Mouse (Mus musculus) kidney, postnatal 10 days (tissue): ENCODE results near the gene Ypel2.
A peak's percentile ranks its signal among the peaks of the same experiment; 100 is the strongest.

ENCODE experiments used
- DNase-seq: peaks from one replicate; pipeline ENCODE4 v3.0.0; 2021; ENCODE audit warnings: mixed read lengths

Gene Ypel2

DNA sequence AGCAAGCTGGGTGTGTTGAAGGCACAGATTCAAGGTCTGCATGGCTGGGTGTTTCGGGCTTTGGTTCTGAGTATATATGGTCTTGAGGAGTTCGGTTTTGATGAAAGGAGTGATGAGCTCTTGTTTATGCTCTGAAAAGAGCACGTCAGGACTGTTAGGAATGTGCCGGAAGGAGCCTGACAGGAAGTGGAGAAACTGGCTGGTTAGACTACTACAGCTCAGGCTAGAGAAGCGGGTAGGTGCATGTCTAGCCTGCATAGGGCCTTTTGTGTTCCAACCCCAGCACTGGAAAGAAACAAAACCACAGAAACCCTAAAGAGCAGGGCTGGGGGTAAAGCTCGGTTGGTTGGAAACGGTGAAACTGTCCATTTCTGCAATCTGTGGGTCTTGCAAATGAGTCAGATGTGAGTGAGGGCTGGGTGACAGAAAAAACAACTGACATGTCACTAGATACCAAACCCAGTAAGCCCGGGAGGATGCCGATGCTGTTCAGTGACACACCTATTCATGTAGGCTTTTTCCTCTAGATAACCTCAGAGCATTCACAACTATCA, 68.3 kb downstream of the Ypel2 start:
- no peak for DNase-seq

DNA sequence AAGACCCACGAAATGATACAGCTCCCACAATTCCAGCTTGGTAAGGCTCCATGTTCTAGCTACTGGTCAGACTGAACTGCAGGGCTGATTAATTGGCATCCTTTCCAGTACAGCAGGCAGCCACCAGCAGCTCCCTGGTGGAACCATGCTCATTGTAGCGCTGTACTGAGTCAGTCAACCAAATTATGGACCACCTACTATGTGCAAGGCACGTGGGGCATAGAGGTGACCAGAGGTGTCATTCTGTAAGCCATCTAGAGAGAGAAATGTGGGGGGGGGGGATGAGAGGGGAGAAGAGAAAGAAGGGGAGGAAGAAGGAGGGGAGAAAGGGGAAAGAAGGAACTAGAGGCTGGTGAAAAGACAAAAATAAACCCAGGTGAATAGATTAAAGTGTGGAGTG, 68.9 kb downstream of the Ypel2 start:
- no peak for DNase-seq

DNA sequence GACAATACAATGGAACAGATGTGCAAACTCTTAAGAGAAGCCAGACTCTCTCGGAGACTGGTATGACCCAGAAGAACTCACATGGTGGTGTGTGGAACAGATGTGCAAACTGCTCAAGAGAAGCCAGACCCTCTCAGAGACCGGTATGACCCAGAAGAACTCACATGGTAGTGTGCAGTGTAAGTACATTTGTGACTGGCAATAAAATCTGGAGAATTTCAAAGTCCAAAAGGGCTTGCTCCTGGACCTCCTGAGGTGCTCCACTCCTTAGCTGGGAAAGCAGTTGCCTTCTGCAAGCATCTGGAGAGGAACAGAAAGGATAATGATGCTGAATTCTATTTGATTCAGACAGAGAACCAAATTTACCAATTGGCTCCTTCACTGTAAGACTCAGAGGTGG, 69.9 kb downstream of the Ypel2 start:
- DNase-seq = no peak

DNA sequence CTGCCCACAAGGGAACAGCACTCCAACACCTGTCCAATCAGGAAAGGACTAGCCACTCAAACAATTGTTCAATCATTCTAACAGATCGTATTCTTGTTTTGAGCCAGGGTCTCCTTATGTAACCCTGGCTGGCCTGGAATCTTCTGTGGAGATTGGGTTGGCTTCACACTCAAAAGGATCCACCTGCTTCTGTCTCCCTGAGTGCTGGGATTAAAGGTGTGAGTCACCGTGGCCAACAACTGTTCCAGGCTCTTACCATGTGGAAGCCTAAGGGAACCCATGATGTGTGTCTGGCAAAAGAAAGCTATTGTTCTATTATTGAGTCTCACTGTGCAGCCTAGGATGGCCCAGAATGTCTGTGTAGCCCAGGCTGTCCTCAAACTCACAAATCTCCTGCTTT, 71.5 kb downstream of the Ypel2 start:
- no peak for DNase-seq

DNA sequence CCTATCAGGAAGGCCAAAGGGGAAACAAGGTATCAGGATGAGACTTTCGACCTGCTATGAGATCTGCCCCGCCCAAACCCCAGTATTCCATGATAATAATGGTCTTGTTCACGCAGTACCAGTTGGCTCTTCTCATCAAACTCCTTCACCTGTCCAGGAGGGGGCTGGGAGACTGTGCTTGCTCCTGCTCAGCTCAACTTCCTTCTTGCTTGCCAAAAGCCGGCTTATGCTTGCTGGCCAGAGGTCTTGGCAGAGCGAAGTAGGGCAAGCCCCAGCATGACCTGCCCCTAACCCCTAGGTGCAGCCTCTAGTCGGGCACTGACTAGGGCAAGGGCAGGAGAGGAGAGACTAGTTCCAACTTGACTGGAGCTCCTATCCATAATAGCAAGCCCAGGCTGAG, 72.2 kb downstream of the Ypel2 start:
- no peak for DNase-seq

DNA sequence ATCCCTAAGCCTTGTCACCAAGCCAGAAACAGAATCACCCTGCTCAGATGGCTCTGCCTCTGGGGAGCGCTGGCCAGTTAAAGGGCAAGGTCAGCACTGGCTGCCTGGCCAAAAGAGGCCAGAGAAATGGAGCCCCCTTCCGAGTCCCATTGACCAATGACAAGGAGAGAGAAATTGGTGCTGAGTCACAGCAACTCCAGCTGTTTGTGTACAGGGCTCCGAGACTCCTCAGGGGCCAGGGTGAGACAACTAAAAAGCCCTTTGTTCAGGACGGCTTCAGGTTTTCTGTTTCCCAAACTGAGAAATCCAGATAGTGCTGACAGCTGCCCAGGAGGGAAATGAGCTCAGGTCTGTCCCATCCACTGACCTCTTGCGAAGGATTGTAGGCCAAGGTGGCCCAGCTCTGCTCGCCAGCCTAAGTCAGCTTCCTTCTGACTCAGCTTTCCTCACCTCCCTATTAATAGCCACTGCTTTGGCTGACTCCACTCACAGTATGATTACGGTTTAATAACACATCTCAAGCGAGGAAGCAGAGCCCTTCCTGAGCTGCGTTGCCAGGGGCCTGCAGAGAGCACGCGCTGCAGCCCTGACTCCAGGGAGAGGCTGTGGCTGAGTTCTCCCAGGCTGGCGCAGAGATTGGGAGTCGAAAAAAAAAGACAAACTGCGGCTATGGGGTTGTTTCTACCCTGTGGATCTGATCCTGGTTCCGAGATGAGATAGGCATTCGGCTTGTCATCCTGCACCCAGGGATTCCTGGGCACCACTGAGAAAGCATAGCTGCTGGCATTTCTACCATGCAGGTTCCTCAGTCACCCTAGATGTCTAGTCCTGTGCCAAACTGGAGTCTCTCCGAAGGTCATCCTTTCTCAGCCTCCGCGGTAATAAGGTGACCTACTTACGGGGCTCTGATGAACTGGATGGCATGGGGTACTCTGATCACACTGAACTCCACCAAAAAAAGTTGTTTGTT, 73.1 kb downstream of the Ypel2 start:
- peak; percentile 43 for DNase-seq

DNA sequence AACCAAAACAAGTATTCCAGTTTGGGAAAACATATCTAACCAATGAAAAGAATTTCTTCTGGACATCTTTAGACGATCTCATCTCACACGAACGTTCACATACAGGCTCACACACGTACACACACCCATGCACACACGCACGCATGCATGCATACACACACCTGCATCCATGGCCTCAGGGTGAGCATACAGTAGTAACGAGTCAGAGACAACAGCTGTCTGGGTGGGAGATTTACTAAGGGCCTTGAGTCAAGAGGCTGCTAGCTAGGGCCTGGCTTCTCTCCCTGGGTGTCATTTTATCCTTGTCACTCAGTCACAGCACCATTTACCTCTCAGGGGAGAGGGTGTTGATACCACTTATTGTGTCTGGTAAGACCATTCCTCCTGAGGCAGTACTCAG, 74.0 kb downstream of the Ypel2 start:
- no peak for DNase-seq

DNA sequence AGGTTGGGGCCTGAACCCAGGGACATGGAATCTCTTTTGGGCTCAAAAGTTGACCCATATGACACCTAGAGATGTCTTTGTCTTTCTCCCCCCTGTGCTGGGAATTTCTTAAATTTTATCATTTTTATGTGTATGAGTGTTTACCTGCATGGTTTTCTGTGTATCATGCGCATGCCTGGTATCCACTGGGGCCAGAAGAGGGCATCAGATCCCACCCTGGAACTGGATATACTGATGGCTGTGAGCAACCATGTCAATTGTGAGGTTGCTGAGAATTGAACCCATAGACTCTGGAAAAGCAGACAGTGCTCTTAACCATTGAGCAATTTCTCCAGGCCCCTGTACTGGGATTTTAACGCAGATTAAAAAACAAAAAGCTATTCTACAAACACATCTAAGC, 76.0 kb downstream of the Ypel2 start:
- DNase-seq = no peak

DNA sequence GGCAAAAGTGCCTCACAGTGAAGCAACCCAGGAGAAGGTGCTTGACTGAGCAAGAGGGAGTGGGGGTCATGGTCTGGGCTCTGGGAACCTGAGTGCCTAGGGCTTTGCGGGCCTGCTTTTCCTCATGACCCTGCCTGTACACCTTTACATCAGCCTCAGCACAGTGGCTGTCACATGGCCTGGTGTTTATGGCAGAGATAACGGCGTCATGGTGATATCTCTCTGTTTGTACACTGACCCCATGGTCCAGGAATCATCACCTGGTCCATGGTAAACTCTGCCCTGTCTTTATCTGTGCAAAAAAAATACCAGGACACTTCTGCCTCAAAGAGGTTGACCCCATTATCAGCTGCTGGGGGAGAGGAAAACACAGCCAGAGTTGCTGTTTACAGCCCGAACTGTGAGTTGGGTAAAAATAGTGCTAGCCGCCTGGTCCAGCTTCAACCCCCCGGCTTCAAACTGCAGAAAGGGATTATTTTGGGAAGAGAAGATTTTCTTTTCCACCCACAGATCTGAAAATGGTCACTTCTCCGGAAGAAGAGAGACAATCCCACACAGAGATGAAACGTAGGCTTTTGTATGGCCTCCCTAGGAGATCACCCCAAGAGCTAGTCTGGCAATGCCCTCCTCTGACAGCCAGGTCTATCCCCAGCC, 76.8 kb downstream of the Ypel2 start:
- DNase-seq = no peak

DNA sequence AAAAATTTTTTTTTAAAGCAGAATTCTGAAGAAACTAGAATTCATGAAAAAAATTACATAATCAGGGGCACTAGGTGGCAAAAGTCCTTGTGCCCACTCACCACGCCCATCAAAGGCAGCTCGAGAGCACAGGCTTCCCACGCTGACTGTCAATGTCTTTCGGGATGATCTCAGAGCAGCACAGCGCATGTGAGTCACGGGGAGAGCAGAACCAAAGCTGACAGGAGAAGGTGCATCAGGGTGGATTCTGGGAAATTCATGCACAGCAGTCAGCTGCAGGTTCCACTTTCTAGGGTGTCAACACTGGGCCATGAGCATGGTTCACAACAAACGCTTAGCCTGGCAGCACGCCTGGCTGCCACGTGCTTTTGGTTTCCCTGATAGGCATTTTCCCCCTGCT, 79.2 kb downstream of the Ypel2 start:
- no peak for DNase-seq

DNA sequence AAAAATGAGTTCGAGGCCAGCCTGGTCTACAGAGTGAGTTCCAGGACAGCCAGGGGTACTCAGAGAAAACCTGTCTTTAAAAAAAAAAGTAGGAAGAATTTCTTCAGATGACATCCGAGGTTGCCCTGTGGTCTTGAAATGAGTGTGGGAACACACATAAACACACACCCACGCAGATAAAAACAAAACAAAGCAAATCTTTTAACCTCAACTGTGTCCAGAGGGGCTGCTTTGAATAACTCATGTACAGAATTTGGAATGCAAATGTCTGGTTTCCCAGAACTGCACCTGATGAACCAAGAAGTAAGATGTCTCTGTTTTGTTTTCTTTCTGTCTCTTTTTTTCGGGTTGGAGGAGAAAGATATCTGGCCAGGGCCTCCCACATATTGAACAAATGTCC, 83.3 kb downstream of the Ypel2 start:
- DNase-seq = no peak

DNA sequence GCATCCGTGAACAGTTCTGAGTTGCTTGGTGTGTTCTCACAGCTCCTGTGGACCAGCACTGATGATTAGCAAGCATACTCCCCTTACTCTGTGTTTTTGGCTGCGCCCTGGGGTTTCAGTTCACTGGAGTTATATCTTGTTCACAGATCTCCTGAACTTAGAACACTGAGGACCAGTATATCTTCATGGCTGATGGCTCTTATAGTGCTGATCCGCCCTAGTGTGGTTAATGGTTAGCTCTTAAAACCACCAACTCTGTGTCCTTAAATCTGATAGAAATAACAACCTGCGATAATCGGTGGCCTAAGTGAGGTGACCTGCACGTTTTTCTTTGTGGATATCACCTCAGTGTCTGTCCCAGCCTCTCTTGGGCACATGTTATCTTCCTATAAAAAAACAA, 84.5 kb downstream of the Ypel2 start:
- DNase-seq = no peak

DNA sequence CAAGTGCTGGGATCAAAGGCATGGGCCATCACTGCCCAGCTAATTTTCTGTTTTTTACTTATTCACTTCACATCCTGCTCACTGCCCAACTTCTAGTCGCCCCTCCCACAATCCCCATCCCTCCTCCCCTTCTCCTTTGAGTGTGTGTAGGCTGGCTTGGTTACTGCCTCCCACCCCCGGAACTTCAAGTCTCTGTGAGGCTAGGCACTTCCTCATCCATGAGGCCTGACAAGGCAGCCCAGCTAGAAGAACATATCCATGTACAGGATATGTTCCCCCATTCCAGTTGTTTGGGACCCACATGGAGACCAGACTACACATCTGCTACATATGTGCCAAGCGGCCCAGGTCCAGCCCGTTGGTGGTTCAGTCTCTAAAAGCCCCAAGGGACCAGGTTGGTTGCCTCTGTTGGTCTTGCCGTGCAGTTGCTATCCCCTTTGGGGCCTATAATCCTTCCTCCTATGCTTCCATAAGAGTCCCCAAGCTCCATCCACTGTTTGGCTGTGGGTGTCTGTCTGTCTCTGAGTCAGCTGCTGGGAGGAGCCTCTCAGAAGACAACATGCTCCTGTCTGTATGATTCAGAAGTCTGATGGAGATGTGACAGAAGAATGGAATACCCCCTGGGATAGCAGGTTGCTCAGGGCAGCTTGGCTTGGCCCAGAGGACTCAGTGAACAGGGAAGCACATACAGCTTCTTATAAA, 85.5 kb downstream of the Ypel2 start:
- no peak for DNase-seq

DNA sequence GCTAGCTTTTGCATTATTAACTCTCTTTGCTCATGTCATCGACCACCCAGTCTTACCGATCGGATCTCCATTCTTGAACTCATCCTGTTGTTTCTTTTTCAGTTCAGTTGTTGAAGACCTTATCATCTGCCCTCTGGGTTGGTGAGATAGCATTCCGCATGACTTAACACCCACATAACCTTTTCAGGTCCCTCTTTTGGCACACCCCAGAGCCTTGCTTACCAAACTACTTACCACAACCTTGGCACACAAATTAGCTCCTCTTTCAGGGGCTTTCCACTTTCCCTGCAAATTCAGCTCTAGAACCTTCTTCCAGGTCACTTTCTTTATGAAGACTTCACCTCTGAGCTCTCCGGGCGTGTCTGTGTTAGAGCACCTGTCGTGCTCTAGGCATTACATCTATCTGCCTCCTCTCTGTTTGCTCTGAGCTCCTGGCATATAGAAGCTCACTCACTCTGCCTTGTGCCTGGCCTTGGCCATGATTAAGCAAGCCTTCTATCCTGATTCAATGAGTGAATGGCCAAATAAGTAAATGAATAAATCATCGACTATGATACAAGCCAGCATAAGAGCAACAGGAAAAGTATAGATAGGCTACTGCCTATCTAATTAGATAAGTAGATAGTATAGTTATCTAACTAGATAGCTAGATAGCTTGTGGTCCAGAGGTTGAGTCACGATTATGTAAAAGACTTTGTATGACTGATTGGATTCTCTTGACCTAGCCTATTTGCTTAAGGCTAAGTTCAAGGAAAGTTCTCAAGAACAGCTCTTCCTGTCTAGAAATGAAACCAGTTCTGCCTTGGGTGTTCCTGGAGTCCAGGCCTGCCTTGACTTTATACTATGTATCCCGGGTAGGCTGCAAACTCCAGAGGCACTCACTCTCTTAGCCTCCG, 86.5 kb downstream of the Ypel2 start:
- no peak for DNase-seq

DNA sequence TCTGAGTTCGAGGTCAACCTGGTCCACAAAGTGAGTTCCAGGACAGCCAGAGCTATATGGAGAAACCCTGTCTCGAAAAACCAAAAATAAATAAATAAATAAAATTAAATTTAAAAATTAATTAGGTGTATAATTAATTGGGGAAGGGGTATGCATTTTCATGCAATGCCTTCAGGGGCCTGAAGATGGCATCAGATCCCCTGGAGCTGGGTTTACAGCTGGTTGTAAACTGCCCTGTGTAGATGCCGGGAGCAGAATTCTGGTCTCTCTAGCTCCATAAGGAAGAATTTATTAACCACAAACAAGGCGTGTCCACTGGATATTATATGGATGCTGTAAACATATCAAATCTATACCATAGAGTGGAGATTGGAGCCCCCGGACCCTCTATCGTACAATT, 87.2 kb downstream of the Ypel2 start:
- DNase-seq = no peak

DNA sequence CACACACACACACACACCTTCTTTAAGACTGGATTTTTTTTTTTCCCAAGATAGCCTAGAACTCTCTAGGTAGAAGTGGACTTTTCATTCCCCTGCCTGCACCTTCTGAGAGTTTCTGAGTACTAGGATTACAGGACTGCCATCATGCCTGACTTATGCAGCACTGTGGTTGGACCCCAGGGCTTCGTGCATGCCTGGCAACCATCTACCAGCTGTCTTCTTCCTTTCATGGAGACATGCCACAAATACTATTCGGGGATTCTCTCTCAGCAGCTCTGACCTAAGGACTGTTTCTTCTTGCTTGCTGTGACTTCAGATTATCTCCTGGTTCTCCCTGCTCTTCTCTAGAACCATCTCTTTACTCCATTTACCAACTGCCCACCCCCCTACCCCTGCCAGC, 88.2 kb downstream of the Ypel2 start:
- no peak for DNase-seq

DNA sequence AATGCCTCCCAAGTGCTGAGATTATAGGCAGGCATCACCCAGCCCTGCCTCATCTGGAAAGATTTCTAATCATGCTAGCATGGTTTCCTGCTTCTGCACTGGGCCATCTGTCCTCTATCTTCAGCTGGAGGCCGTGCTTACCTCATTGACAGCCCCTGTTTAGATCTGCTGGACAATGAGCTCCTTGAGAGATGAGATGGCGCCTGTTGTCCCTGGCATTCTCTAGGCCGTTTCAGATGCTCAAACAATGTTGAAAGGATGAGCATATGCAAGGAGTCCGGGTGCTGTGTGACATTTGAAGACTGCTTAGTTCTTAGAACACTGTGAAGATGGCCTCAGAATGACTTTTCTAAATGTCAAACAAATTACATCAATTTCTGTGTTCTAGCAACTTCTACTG, 88.8 kb downstream of the Ypel2 start:
- DNase-seq = no peak

DNA sequence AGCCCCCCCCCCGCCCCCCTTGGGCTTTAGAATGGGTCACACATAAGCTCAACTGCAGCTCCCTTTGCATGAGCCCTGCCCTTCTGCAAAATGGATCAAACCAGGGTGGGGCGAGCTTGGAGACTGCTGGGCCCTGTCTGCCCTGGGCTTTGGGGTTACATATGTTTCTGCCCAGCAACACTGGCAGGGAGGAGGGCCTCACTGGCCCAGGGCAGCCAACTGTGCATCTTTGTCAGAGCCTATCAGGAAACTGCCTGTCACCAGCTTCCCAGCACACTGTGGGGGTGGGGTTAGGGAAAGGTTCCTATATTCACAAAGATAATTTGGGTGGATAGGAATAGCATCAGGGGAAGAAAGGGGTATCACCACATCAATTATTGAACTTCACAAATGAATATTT, 95.1 kb downstream of the Ypel2 start:
- DNase-seq = peak; percentile 27

DNA sequence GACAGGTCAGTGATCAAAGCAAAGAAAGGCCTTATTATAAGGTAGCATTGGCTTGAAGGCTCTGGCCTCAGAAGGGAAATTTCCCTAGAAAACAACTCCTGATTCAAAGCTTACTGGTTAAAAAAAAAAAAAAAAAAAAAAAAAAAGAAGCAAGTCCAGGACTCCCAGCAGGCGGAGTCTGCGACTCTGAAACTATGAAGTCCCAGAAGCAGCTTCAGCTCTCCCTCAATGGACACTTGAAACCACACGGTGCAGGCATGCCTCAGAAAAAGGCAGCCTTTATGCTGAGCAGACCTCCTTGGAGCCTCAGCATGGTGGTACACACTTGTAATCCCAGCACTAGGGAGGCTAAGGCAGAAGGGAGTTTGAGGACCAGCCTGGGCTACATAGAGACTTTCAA, 97.9 kb downstream of the Ypel2 start:
- no peak for DNase-seq

DNA sequence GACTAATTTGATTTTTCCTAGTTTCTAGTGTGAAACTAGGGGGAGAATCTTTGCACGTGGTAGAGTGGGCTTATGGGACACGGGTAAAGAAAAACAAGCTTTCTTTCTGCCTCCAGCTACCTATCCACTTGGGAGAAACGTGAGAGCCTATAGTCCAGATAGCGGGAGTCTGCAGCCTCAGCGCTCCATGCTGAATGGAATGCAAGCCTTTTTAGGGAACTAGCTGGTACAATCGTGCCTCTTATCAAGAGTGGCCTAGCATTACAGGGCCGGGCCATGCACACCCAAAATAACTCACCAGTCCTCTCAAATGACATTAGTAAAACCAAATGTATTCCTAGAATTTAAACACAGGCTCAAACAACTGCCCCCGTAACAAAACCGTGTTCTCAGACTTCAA, 98.4 kb downstream of the Ypel2 start:
- DNase-seq = no peak

DNA sequence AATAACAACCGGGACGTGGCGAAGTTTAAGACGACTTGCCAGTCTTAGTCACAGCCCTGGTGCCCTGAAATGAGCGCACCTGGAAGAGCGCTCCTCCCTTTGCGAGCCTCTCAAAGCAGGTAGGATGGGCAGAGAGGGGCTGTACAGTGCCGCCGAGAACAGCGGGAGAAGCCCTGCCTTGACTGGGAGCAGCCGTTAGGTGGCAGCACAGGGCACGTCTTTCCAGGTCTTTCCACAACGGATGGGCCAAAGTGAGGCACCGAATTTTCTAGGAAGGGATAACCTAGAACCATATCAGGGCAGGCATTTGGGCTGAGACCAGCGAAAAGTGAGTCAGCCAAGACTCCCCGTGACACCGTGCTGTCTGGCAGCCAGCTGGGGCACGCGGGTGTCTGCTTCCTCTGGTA, 99.3 kb downstream of the Ypel2 start:
- DNase-seq = peak; percentile 90

DNA sequence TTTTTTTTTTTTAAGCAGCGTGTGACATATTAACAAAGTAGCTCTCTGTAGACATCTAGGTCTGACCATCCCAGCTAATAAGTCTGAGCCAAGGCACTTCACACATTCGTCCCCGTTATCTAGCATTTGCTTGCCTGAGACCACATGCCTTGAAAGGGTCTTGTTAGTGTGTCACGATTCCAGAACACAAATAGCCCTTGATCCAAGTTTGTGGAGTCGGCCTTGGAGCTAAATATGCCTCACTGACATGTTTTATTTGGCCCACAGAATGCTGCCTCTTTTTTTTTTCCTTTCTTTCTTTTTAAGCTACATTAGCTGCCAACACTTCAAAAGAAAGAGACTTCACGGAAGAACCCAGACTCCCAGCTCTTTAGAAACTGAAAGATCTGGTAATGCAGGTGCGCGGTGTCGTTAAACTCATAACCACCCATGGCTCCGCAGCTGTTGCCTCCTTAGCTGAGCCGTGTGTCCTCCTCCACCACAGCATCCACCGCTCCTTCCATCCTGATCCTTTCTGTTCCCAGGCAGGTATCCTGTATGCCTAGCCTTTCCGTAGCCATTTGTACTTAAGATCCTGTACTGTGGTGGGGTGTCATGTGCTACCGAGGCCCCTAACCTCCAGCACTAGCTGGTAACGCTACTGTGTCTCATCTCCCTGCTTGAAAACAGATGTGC, 100.4 kb downstream of the Ypel2 start:
- no peak for DNase-seq
